Mouse (Mus musculus): ENCODE measurements around the gene Cxcl12. TPM values are rescaled to one million over a fixed set of nuclear protein-coding genes. Genes with fewer than 3 reads are reported as not detected.

The Cxcl12 gene
- total RNA-seq, 4 experiments from 2014 or later: 98.2 to 127 (median 109) TPM

DNA sequence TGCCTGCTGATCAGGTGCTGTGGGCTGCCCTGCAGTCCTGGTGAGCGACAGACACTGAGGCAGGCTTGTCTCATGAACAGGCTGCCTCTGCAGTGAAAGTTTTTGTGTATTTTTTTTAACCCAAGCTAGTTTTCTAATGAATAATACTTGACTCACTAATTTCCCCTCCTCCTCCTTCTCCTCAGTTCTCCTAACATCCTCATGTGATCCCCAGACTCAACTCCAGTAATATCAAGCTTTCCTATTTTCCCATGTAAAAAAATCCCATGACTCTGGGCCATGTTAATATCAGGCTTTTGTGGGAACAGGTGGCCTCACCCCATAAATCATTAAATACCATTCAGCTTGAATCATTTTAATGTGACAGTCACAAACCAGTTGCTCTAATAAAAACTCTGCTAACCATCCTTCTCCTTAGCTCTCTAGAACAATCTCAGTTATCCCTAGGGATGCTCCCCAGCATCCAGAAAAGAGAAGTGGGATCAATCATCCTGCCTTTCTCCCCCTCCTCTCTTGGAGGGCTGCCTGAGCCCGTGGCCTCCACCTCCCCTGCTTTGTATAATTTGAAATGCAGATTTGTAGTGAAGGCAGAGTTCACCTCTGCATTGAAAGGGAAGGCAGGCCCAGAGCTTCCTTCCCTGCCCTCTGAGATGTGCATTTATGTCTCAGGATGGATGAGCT lies 6.9 kb downstream of the Cxcl12 start:
- no peak for DNase-seq (ENCODE audit: low spot score)

DNA sequence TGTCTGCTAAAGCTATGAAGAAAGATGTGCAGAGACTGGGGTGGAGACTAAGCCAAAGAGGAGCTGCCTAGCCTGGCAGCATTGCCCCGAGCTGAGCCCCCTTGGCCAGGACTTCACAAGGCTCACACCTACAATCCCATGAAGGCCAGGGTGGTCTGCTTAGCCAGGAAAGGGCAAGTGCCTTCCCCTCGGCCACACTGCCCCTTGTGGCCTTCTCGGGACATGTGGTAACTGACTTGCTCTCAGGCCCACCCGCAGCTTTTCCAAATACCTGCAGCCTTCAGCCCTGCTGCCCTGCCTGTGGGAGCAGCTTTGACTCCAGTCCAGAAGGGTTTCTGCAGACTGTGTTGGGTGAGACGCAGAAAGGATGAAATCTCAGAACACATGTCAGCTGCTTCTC lies 8.1 kb downstream of the Cxcl12 start:
- no peak for DNase-seq (ENCODE audit: low spot score)

DNA sequence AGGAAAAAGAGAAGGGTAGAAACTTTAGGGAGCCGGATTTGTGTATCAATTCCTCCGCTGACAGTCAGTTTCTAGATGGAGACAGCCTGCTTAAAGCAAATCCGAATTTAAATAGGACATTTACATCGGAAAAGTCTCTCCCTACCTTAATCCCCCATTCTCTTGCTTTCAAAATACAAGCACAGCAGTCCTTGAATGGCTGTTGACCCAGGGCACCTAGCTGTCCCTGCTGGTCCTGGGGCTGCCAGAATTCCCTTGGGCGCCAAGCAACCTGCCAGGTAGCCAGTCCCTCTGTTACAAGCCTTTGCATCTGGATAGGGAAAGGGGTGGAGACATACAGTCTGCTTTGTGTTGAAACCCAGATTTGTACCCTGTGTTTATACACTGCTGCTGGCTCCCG lies 12.0 kb downstream of the Cxcl12 start:
- DNase-seq (ENCODE audit: low spot score): no peak

GRCm38 (mm10) chr6:117185381-117185780 lies 17.0 kb downstream of the Cxcl12 start:
- no peak for DNase-seq (ENCODE audit: low spot score)

DNA sequence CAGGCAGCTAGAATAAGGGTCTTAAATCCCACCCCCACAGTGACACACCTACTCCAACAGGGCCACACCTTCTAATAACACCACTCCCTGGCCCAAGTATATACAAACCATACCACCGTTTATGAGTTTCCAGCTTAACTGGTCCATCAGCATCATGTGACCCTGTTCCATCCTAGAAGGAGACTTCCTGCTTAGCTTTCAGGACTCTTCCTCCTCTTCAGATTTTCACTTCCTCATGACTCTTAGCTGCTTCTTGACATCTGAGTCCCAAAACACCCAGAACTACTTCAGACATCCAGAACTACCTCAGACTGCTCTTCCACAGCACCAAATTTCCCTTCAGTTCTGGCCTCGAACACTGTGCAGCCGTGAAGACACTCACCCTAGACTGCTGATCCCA lies 22.1 kb downstream of the Cxcl12 start:
- DNase-seq (ENCODE audit: low spot score): no peak

- DNase-seq (ENCODE audit: low spot score): no peak
Measured at GRCm38 (mm10) chr6:117191741-117192140, 23.4 kb downstream of the Cxcl12 start.

GRCm38 (mm10) chr6:117192678-117193077 lies 24.3 kb downstream of the Cxcl12 start:
- no peak for DNase-seq (ENCODE audit: low spot score)

- no peak for DNase-seq (ENCODE audit: low spot score)
Measured at GRCm38 (mm10) chr6:117195270-117195669, 26.9 kb downstream of the Cxcl12 start.

DNA sequence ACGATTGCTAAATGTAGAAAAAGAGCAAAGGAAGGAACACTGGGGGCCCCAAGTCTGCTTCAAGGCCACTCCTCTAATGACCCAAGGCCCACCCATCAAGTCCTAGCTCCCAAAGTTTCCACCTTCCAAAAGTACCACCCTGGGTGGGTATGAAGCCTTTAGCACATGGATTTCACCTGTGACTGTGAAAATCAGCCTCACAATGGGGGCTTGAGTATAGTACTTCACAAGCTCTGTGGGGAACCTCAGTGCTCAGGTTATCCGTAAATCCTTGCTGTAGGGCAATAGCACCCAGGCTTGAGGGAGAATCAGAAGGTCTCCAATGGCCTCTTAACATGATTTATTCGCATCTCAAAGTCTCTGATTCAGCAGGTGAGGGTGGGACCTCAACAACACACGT lies 30.5 kb downstream of the Cxcl12 start:
- DNase-seq (ENCODE audit: low spot score): no peak

DNA sequence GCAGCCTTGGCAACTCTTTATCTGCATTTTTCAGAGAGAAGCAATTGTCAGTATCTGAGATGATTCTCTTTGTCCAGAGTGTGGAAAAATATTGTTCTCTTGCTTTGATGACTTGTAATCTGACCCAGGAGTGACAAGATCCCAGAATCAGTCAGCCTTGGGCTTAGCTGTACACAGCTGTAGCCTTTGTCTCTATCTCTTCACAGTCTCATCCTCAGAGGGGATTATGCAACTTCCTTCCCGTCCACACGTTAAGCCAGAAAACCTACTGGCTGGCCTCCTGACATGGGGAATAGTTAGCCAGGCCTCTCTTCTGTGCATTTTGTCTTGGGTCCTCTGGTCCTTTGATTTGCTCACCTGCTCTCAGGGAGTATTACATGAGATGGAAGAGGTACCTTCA lies 31.4 kb downstream of the Cxcl12 start:
- no peak for DNase-seq (ENCODE audit: low spot score)

DNA sequence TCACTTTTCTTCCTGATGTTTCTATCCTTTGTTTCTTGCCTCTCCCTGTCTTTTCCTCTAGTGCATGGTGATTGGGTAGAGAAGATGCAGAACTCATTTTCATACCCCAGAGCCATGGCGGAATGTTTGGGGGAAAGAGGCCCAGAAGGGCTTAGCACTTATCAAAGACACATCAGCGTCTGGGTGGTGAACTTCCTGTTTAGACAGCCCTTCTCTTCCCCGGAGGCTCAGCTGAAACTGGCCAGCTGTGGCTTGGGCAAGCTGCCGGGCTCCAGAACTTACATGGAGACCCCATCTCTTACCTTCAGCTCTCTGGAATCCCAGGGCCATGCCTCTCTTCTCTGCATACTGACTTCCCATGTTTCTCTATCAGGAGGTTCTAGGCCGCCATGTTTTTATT lies 32.6 kb downstream of the Cxcl12 start:
- no peak for DNase-seq (ENCODE audit: low spot score)

DNA sequence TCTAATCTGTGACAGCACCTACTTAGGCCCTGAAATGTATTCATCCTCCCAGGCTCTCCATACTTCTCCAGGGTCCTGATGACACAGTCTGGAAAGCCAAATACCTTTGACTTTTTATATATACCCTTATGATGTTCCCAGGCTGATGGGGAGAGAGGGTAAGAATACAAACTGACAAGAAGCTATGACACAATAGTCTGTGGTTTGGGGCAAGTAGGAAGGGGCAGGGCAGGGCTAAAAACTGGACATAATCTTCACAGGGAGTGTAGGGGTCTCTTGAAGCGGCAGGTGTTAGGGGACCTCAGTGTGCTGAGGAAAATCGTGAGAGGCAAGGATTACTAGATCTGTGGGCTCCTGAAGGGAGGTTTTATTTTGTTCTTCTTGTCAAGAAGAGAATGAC lies 33.1 kb downstream of the Cxcl12 start:
- DNase-seq (ENCODE audit: low spot score): no peak

GRCm38 (mm10) chr6:117201859-117202258 lies 33.5 kb downstream of the Cxcl12 start:
- DNase-seq (ENCODE audit: low spot score): no peak

DNA sequence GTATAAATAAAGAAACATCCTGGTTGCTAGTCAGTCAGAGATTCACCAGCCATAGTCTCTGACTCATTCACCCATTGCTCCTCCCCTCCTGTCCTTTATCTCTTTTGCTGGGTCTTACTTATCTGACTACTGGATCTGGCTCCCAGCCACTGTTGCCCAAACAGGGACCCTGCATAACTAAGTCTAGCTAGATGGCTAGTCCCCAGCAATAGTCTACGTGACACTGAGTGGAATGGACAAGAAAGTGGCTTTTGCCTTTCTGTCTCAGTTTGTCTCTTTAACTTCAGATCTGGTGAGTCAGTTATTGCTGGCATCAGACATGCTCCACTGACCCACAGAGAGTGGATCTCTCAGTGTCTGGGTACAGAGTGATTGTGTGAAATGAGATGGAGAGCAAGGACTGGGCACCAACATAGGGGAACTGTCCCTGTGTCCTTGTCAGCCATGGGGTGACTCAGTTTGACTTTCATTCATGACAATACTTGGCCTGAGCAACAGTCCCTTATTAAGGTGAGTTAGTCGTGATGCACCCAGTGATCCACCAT lies 34.6 kb downstream of the Cxcl12 start:
- no peak for DNase-seq (ENCODE audit: low spot score)

GRCm38 (mm10) chr6:117204112-117204511 lies 35.8 kb downstream of the Cxcl12 start:
- no peak for DNase-seq (ENCODE audit: low spot score)

- DNase-seq (ENCODE audit: low spot score): no peak
Measured at GRCm38 (mm10) chr6:117206834-117207233, 38.5 kb downstream of the Cxcl12 start.

DNA sequence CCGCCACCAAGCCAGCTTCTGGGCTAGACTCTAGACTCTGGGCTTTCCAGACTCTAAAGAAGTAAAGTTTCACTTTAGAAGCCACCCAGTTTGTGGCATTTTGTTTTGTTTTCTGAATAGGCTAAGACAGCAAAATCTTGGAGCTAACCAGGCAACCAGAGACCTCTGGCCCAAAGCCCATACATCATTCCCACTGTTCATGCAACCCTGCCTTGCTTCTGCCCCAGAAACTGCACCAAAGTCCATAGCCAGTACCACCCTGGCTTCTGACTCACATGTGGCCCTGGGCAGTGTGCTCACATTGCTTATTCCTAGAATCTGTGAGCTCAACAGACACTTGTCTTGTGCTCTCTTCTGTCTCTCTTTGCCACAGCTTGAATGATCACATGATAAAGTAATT lies 39.0 kb downstream of the Cxcl12 start:
- no peak for DNase-seq (ENCODE audit: low spot score)

GRCm38 (mm10) chr6:117210086-117210485 lies 41.8 kb downstream of the Cxcl12 start:
- DNase-seq (ENCODE audit: low spot score): no peak

DNA sequence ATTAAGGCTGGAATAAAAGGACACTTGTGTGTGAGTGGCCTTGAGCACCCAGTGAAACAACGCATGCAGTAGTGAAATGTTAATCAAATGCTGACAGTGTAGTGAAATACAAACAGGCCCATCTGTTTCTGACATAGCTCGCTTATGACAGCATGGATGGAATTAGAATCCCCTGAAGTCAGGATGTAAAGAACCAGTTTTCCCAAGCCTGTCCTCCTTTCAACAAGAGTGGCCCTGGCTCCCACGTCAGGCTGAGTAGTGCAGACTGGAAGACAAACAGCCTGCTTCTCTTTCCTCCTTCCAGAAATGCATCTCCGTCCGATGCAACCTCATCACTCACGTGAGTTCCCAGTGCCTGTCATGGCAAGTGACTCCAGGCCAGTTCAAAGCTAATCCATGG lies 42.2 kb downstream of the Cxcl12 start:
- DNase-seq (ENCODE audit: low spot score): no peak

DNA sequence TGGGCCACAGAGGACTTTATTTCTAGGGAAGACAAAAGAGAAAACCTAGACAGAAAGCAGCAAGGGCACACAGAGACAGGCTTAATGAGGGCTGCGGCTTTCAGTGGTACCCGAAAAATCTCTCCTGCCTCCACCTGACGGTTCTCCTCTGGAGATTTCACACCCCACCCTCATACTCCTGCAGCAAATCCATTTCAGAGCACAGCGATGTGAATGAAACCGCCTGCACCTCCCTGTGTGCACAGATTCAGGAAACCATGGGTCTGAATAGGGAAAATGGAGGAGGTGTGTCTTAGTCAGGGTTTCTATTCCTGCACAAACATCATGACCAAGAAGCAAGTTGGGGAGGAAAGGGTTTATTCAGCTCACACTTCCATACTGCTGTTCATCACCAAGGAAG lies 46.2 kb downstream of the Cxcl12 start:
- no peak for DNase-seq (ENCODE audit: low spot score)

DNA sequence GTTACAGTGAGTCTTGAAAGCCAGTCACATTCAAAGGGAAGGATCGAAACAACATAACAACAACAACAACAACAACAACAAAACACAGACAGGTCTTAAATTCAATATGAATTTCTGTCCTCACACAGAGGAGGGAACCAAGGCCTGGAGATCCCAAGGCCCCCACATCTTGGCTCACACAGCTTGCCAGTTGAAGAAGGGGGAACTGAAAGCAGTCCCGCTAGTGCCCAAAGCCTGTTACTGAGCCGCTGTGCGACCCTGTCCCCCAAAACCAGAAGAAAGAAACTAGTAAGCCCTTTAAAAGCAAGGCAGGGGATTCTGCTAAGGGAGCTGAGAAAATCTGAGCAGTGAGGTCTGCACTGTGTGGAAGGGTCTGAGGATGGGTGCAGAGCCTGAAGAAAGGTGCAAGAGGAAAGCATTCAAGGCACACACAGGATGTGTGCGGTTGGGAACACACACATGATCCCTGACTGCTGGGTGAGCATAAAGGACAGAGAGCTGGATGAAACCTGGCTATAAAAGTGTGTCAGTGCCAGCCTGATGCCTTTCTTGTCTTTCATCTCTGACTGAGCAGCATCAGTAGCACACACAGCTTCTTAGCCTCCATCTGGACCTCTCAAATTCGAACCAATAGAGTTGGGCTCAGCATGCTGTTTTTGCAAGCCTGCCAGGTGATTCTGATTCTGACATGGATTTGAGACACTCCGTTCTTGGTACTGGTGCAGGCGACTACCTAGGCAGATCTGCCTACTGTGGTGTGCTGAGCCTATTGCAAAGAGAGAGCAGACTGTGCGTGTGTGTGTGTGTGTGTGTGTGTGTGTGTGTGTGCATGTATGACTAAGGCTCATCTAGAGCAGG lies 50.3 kb downstream of the Cxcl12 start:
- DNase-seq (ENCODE audit: low spot score): no peak

GRCm38 (mm10) chr6:117219300-117219680 lies 51.0 kb downstream of the Cxcl12 start:
- no peak for DNase-seq (ENCODE audit: low spot score)

DNA sequence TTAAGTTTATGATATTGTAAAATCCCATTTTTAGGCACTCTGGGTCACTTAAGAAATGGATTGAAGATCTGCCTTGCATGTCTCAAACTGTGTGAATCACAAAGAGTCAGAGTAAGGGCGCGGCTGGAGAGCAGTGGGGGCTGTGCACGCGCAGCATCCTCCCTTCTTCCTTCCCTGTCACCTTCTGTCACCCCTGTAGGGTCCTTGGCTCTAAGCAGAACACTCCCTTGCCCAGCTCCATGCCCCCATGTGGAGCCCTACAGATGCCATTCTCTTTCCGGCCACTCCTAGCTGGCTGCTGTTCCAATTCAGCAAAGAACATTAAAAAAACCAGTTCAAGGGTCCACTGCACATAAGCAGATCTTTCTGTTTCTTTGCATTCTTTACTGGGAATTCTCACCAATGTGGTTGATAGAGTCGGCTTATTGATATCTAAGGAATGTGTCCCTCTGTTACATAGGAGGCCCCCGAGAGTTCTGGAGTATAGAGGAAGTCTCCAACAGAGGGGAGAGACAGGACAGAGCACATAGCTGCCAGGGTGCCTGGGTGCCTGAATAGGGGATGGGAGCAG lies 51.7 kb downstream of the Cxcl12 start:
- no peak for DNase-seq (ENCODE audit: low spot score)

Measured in heart, adult 8-10 months (tissue).